Mouse (Mus musculus) thymus, adult 2 months (tissue): ENCODE measurements at regions not wholly inside any gene's neighbourhood (a gene's known extent, or its start where the extent isn't known, plus 50 kb on each side); places are given as distances from the start of the nearest gene placed in this dataset.

ENCODE experiments used
- CTCF ChIP-seq: fragments of 200-500 bp; IDR thresholded peaks from 2 replicates; pipeline ENCODE4 v1.5.1; 2012; ENCODE audit warnings: mild to moderate bottlenecking, control low read depth, low read length, moderate library complexity, borderline replicate concordance; ENCODE audit not compliant: control insufficient read depth, poor library complexity, insufficient read depth; ENCODE audit errors: extremely low read depth
- POLR2A ChIP-seq: fragments of 200-500 bp; IDR thresholded peaks from 2 replicates; pipeline ENCODE4 v1.6.1; 2012; ENCODE audit warnings: mild to moderate bottlenecking, low read length, control low read depth, moderate library complexity; ENCODE audit not compliant: control insufficient read depth, poor library complexity, insufficient read depth; ENCODE audit errors: extremely low read depth

- no peak for TF ChIP-seq POLR2A
- no peak for TF ChIP-seq CTCF
Observed at GRCm38 (mm10) chr11:24665310-24665709, 587.5 kb downstream of the Bcl11a start.
